Mouse (Mus musculus): ENCODE results near the gene Atp8b3.

- peak; percentile 93 for TF ChIP-seq CTCF (IDR thresholded peaks at IDR 0.05; ENCODE audit: low read depth)
- no peak for TF ChIP-seq EP300 (IDR thresholded peaks at IDR 0.05; ENCODE audit: low read depth)
These were observed 40.0 kb upstream of the Atp8b3 start for GRCm38 (mm10) chr10:80578911-80579310.

Measured in liver, embryonic 14.5 days (tissue).